ENCODE assay signal across 15 mouse cellular contexts in genomic region chr11:20211838-20212237, GRCm38 (mm10).
"Had no signal": no experiment of that assay in that cellular context is flagged by ENCODE, and none has a peak within 500 bp of the region (broad histone marks: within the 10 kb centered on the region; RNA-seq: fewer than 3 reads in every experiment).

No protein-coding gene starts in this region.

- H3K27me3 ChIP-seq: limb, embryonic 13.5 days; neural tube, embryonic 15.5 days; stomach, embryonic 15.5 days had no signal

- H3K9me3 ChIP-seq: limb, embryonic 13.5 days; midbrain, embryonic 10.5 days; neural tube, embryonic 15.5 days; stomach, embryonic 15.5 days had no signal

- DNase-seq: kidney, postnatal 10 days; kidney, postnatal 4 days; left cerebral cortex, postnatal 4 days; lung, adult 18-20 months; midbrain, embryonic 14.5 days; right cerebral cortex, adult 18-20 months; right cerebral cortex, postnatal 25 days; thymus, postnatal 4 days had no signal

- H3K4me3 ChIP-seq: layer of hippocampus, adult 2 months; limb, embryonic 13.5 days; midbrain, embryonic 10.5 days; myocyte; neural tube, embryonic 15.5 days; stomach, embryonic 15.5 days had no signal

- H3K4me2 ChIP-seq: limb, embryonic 13.5 days; neural tube, embryonic 15.5 days; stomach, embryonic 15.5 days had no signal

- H3K27ac ChIP-seq: layer of hippocampus, adult 2 months; limb, embryonic 13.5 days; liver, embryonic 14.5 days; midbrain, embryonic 10.5 days; neural tube, embryonic 15.5 days; stomach, embryonic 15.5 days had no signal

- H3K9ac ChIP-seq: limb, embryonic 13.5 days; liver, embryonic 14.5 days; neural tube, embryonic 15.5 days; stomach, embryonic 15.5 days had no signal
